Mouse (Mus musculus): ENCODE measurements around the gene Slc22a23.

DNA sequence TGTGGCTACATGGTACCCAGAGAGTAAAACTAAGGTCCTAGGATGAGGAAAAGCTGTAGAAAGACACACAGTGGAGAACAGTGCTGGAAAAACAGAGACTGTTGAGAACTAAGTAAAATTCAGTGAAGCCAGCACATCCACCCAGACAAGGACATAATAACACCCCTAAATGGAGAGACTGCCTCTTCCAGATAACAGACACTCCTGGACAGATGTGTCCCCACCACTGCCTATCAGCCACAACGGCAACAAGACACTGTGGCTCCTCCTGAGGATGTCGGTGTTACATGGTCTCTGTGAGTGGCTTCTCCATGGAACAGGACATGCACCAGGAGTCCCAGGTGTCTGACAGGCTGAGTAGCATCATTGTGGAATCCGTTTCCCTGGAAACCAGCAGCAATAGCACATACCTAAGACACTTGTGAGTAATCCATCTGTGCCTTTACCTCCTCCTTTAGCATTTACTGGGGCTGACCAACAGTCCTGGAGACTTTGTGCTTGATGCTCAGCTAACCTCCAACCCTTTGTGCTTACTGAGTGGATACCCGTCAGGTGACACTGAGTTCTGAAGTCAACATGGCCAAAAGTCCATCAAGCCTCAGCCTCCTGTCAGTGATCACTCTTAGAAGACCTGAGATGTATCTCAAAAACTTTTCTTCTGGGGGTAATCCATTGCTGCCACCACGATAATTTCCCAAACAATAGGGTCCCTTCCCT lies 73.9 kb downstream of the Slc22a23 start:
- TF ChIP-seq SMC3 (IDR thresholded peaks at IDR 0.05; ENCODE audit: low read depth, low read length) (no peak), CTCF (conservative IDR thresholded peaks at IDR 0.05 in 1 of 2, IDR thresholded peaks at IDR 0.05 in 1 of 2; ENCODE audit: low read depth in 2 of 2, low read length in 2 of 2) (no peak), MEF2A (IDR thresholded peaks at IDR 0.05; ENCODE audit: borderline replicate concordance, low read depth, low read length) (no peak), MAX (IDR thresholded peaks at IDR 0.05; ENCODE audit: low read length) (no peak), JUND (conservative IDR thresholded peaks at IDR 0.05; ENCODE audit: low read depth, low read length) (no peak), RAD21 (IDR thresholded peaks at IDR 0.05; ENCODE audit: low read depth, low read length) (no peak), EP300 (IDR thresholded peaks at IDR 0.05; ENCODE audit: low read length) (no peak), HCFC1 (IDR thresholded peaks at IDR 0.05; ENCODE audit: low read depth, low read length) (no peak), MAZ (IDR thresholded peaks at IDR 0.05; ENCODE audit: low read depth, low read length) (no peak), POLR2A (IDR thresholded peaks at IDR 0.05; ENCODE audit: low read depth, low read length) (no peak), CHD1 (IDR thresholded peaks at IDR 0.05; ENCODE audit: low read depth, low read length) (no peak), MXI1 (IDR thresholded peaks at IDR 0.05; ENCODE audit: low read depth, low read length) (no peak), ZC3H11A (IDR thresholded peaks at IDR 0.05; ENCODE audit: low read depth, low read length) (no peak), NELFE (IDR thresholded peaks at IDR 0.05; ENCODE audit: low read depth, low read length) (no peak)
